Mouse (Mus musculus): ENCODE measurements around the gene Gm3415.

The Gm3415 gene

GRCm38 (mm10) chr5:146599970-146600369 lies 44.0 kb downstream of the Gm3415 start:
- no peak for DNase-seq

- no peak for DNase-seq
Measured at GRCm38 (mm10) chr5:146606221-146606620, 50.3 kb downstream of the Gm3415 start.

- no peak for DNase-seq
Measured at GRCm38 (mm10) chr5:146606895-146607294, 51.0 kb downstream of the Gm3415 start.

- DNase-seq, result no peak
Measured at GRCm38 (mm10) chr5:146607816-146608215, 51.9 kb downstream of the Gm3415 start.
